In genomic region chr1:166160111-166160510, GRCm38 (mm10) we compare ENCODE assay signal across 12 mouse cellular contexts. TPM values are rescaled to one million over a fixed set of nuclear protein-coding genes. Genes with fewer than 3 reads are reported as not detected.
DNase-seq lines count a peak whose midpoint lies in the region; ATAC-seq and TF ChIP-seq lines count a peak whose summit lies in the region.
"Had no signal": no experiment of that assay in that cellular context is flagged by ENCODE, and none has a peak within 500 bp of the region (broad histone marks: within the 10 kb centered on the region; RNA-seq: fewer than 3 reads in every experiment).

No protein-coding gene starts in this region.

- no peaks in the 10 kb centered on the region for H3K36me3 ChIP-seq in heart, embryonic 14.5 days (ENCODE audit: control insufficient read depth, insufficient read depth, low read length)
- no peaks in the 10 kb centered on the region for H3K36me3 ChIP-seq in forebrain, postnatal 0 days (ENCODE audit: insufficient read depth)
- H3K36me3 ChIP-seq in midbrain, embryonic 15.5 days (replicated peaks): no peaks in the 10 kb centered on the region

- H3K9me3 ChIP-seq in heart, embryonic 14.5 days (ENCODE audit: control insufficient read depth, low read length): no peaks in the 10 kb centered on the region
- no peaks in the 10 kb centered on the region for H3K9me3 ChIP-seq in forebrain, postnatal 0 days (ENCODE audit: low read length)
- H3K9me3 ChIP-seq in midbrain, embryonic 15.5 days: no peaks in the 10 kb centered on the region

- H3K4me3 ChIP-seq in heart, embryonic 14.5 days (ENCODE audit: control insufficient read depth in 1 of 2, insufficient read depth in 1 of 2, low read depth in 1 of 2, low read length in 2 of 2): no peak overlapping the region
- peak overlapping the region; percentile 17; the same call in 1 of the 2 replicates for H3K4me3 ChIP-seq in forebrain, postnatal 0 days (ENCODE audit: low read depth, low read length)
- no peak overlapping the region for H3K4me3 ChIP-seq in midbrain, embryonic 15.5 days

- no peak overlapping the region for H3K9ac ChIP-seq in heart, embryonic 14.5 days (ENCODE audit: low read length)
- peak overlapping the region; percentile 10; the same call in 1 of the 2 replicates for H3K9ac ChIP-seq in forebrain, postnatal 0 days
- H3K9ac ChIP-seq in midbrain, embryonic 15.5 days: no peak overlapping the region

- peak overlapping the region; percentile 51; the same call in 1 of the 2 replicates for H3K4me2 ChIP-seq in heart, embryonic 14.5 days (ENCODE audit: low read length)
- peak overlapping the region; percentile 43 for H3K4me2 ChIP-seq in forebrain, postnatal 0 days (ENCODE audit: low read depth)
- H3K4me2 ChIP-seq in midbrain, embryonic 15.5 days: peak overlapping the region; percentile 58

- no peaks in the 10 kb centered on the region for H3K4me1 ChIP-seq in heart, embryonic 14.5 days (ENCODE audit: control insufficient read depth in 2 of 2, insufficient read depth in 2 of 2, low read length in 2 of 2)
- H3K4me1 ChIP-seq in forebrain, postnatal 0 days (ENCODE audit: insufficient read depth): no peaks in the 10 kb centered on the region
- no peaks in the 10 kb centered on the region for H3K4me1 ChIP-seq in midbrain, embryonic 15.5 days

- DNase-seq in heart, postnatal 4 days: no peak
- DNase-seq in R1 (ENCODE audit: low read depth, low spot score): peak; percentile 63
- DNase-seq in forebrain, postnatal 0 days: no peak
- DNase-seq in gastrocnemius, postnatal 25 days: no peak
- DNase-seq in layer of hippocampus, adult 11-12 months (ENCODE audit: low spot score): no peak
- no peak for DNase-seq in layer of hippocampus, adult 9-10 months (ENCODE audit: low spot score)

- H3K27ac ChIP-seq in heart, embryonic 14.5 days (replicated peaks in 1 of 2; ENCODE audit: control insufficient read depth in 1 of 2, insufficient read depth in 1 of 2, low read depth in 2 of 2, low read length in 2 of 2): no peak overlapping the region
- no peak overlapping the region for H3K27ac ChIP-seq in forebrain, postnatal 0 days (ENCODE audit: low read depth, low read length)
- H3K27ac ChIP-seq in midbrain, embryonic 15.5 days: no peak overlapping the region

- WGBS in heart, embryonic 14.5 days: 50% methylated on average over 5 of the region's 5 CpGs
- 48% methylated on average over 5 of the region's 5 CpGs for WGBS in forebrain, postnatal 0 days
- WGBS in midbrain, embryonic 15.5 days: 51% methylated on average over 5 of the region's 5 CpGs

- ATAC-seq in heart, embryonic 14.5 days (ENCODE audit: insufficient number of reproducible peaks, insufficient read depth, low FRiP score, low read depth): no peak
- peak; percentile 3; the same call in 1 of the 2 replicates for ATAC-seq in forebrain, postnatal 0 days
- peak; percentile 29 for ATAC-seq in midbrain, embryonic 15.5 days (replicated peaks)

- TF ChIP-seq CTCF in forebrain, postnatal 0 days (IDR thresholded peaks at IDR 0.05; ENCODE audit: low read depth): no peak

- peaks cover 31% of the 10 kb centered on the region for H3K27me3 ChIP-seq in heart, embryonic 14.5 days (ENCODE audit: control insufficient read depth, insufficient read depth, low read length)
- H3K27me3 ChIP-seq in forebrain, postnatal 0 days (ENCODE audit: insufficient read depth, low read length): peaks cover 18% of the 10 kb centered on the region
- peaks cover 11% of the 10 kb centered on the region; the same call in 1 of the 2 replicates for H3K27me3 ChIP-seq in midbrain, embryonic 15.5 days (replicated peaks)

RNA-seq across cellular contexts. Expression of gene Gpa33, which starts 30.1 kb away (rescaled TPM):
- 0.18 TPM in 1 of 2 replicates, not detected in the other for polyA plus RNA-seq in heart, embryonic 14.5 days (2014; fragmentation: Nextera tagmentation; extraction: Ambion mirVana)
- total RNA-seq in heart, postnatal 4 days (2021): not detected
- total RNA-seq in forebrain, postnatal 0 days (2014; rRNA removed): 0.14 TPM in 1 of 2 replicates, not detected in the other
- 0.23 TPM in 1 of 2 replicates, not detected in the other for polyA plus RNA-seq in forebrain, postnatal 0 days (2015; fragmentation: Nextera tagmentation; extraction: Ambion mirVana)
- polyA plus RNA-seq in midbrain, embryonic 15.5 days (2015; fragmentation: Nextera tagmentation; extraction: Ambion mirVana): 0.10 TPM in 1 of 2 replicates, not detected in the other
- total RNA-seq in gastrocnemius, postnatal 25 days (2021): not detected
- total RNA-seq: gastrocnemius, postnatal 4 days; layer of hippocampus, postnatal 25 days had no signal
- polyA plus RNA-seq: cerebellum, adult 2 months; Patski had no signal

RNA-seq across cellular contexts. Expression of gene Dusp27, which starts 32.4 kb away (rescaled TPM):
- polyA plus RNA-seq in heart, embryonic 14.5 days (2014; fragmentation: Nextera tagmentation; extraction: Ambion mirVana): 41.1 and 43.3 TPM in 2 replicates
- 10 to 100 TPM; 60.0 to 68.2 TPM for total RNA-seq in heart, postnatal 4 days (2021)
- 0.54 and 1.00 TPM in 2 replicates for total RNA-seq in forebrain, postnatal 0 days (2014; rRNA removed)
- 0.45 and 0.48 TPM in 2 replicates for polyA plus RNA-seq in forebrain, postnatal 0 days (2015; fragmentation: Nextera tagmentation; extraction: Ambion mirVana)
- polyA plus RNA-seq in midbrain, embryonic 15.5 days (2015; fragmentation: Nextera tagmentation; extraction: Ambion mirVana): 1.5 and 1.7 TPM in 2 replicates
- total RNA-seq in gastrocnemius, postnatal 25 days (2021): 10 to 100 TPM; 66.6 to 85.7 TPM
- polyA plus RNA-seq: Patski had no signal

Comparison
In these comparisons a context has a peak if more than half of its experiments do, and no peak if none do; other contexts are left out.
1. RNA of gene Dusp27, which starts 32.4 kb away (total RNA-seq): 66.6 to 85.7 TPM in gastrocnemius, postnatal 25 days and 60.0 to 68.2 TPM in heart, postnatal 4 days; 0.54 to 1.00 TPM in forebrain, postnatal 0 days; every median in the first group is over 10 times any median in the second.
2. Peak in every context shown above with its lines, with median percentiles within 50 percentile points of each other: H3K4me2 ChIP-seq.